Mouse (Mus musculus) liver, embryonic 11.5 days (tissue): ENCODE results near the gene Aarsd1. TPM values are rescaled to one million over a fixed set of nuclear protein-coding genes. Genes with fewer than 3 reads are reported as not detected.

Experiments
- ATAC-seq: fragments of 200-750 bp; cut with Nextera tagmentation; replicated peaks from 2 replicates; pipeline ENCODE4 v1.8.0; 2017; ENCODE audit warnings: moderate number of reproducible peaks, mild to moderate bottlenecking, moderate TSS enrichment, moderate library complexity; ENCODE audit not compliant: low FRiP score
- DNase-seq: peaks from one replicate; pipeline ENCODE4 v3.0.0-alpha.2; 2017; ENCODE audit warnings: low spot score
- H3K27ac ChIP-seq: fragments of 300-500 bp; sonication (generic); 2 replicates; pipeline ENCODE4 v1.5.1; 2014; ENCODE audit warnings: mild to moderate bottlenecking, low read depth, low read length, control low read depth
- H3K27me3 ChIP-seq: fragments of 300-500 bp; sonication (generic); replicated peaks from 2 replicates; pipeline ENCODE4 v1.6.1; 2014; ENCODE audit warnings: low read length, mixed read lengths; ENCODE audit not compliant: control insufficient read depth, insufficient read depth
- H3K36me3 ChIP-seq: fragments of 300-500 bp; sonication (generic); 2 replicates; pipeline ENCODE4 v1.6.1; 2014; ENCODE audit warnings: mild to moderate bottlenecking, low read length, moderate library complexity, mixed read lengths; ENCODE audit not compliant: control insufficient read depth, insufficient read depth
- H3K4me1 ChIP-seq: fragments of 300-500 bp; sonication (generic); replicated peaks from 2 replicates; pipeline ENCODE4 v1.6.1; 2014; ENCODE audit warnings: low read length, mixed read lengths; ENCODE audit not compliant: control insufficient read depth, insufficient read depth
- H3K4me2 ChIP-seq: fragments of 300-500 bp; sonication (generic); 2 replicates; pipeline ENCODE4 v1.6.1; 2014; ENCODE audit warnings: mild to moderate bottlenecking, control low read depth, moderate library complexity
- H3K4me3 ChIP-seq: fragments of 300-500 bp; sonication (generic); 2 replicates; pipeline ENCODE4 v1.5.1; 2014; ENCODE audit warnings: low read depth, low read length, control low read depth
- H3K9ac ChIP-seq: fragments of 300-500 bp; sonication (generic); 2 replicates; pipeline ENCODE4 v1.6.1; 2014; ENCODE audit warnings: low read depth, low read length, control low read depth
- H3K9me3 ChIP-seq: fragments of 300-500 bp; sonication (generic); 2 replicates; pipeline ENCODE4 v1.6.1; 2016; ENCODE audit warnings: low read length, inconsistent platforms, mixed read lengths; ENCODE audit not compliant: control insufficient read depth
- WGBS: fragments of 180-500 bp; shearing (Covaris S2); extraction: QIAGEN DNeasy Blood & Tissue Kit; methylation state at CpG from one replicate; pipeline ENCODE4 v1.1.7; 2014; 5-methylcytosine and 5-hydroxymethylcytosine counted together
- polyA plus RNA-seq: library from polyadenylated mRNA; unstranded; fragments of >200 nt; fragmentation: Nextera tagmentation; extraction: Ambion mirVana; gene quantifications from 2 replicates; pipeline ENCODE4 v1.2.1, GENCODE M21; 2014

The Aarsd1 gene
- polyA plus RNA-seq, 1 experiment from 2014 or later: 92.3 TPM

DNA sequence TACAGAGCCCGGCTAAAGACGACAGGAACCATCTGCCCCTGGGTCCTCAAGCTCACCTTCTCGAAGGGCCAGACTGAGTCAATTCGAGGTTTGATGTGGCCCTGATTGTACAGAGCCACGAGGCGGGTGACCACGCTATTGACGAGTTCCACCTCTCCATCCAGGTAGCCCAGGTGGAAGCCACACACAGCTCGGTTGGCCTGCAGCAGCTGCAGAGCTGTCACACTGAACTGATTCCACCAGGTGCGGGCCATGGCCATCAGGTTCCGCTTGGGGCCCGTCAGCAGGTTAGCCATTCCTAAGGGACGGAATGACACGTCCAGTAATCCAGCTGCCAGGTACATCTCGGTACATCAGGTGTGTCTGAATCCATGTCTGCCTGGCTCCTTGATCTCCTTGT lies 42.9 kb upstream of the Aarsd1 start:
- WGBS: 84% methylated on average over 15 of the region's 15 CpGs
- Histone ChIP-seq H3K4me2 (no peak overlapping the region), H3K9ac (no peak overlapping the region), H3K36me3 (peaks cover 16% of the 10 kb centered on the region), H3K27me3 (no peaks in the 10 kb centered on the region), H3K27ac (no peak overlapping the region), H3K4me3 (no peak overlapping the region), H3K9me3 (no peaks in the 10 kb centered on the region), H3K4me1 (peaks cover 38% of the 10 kb centered on the region)
- ATAC-seq (no peak), DNase-seq (no peak)

DNA sequence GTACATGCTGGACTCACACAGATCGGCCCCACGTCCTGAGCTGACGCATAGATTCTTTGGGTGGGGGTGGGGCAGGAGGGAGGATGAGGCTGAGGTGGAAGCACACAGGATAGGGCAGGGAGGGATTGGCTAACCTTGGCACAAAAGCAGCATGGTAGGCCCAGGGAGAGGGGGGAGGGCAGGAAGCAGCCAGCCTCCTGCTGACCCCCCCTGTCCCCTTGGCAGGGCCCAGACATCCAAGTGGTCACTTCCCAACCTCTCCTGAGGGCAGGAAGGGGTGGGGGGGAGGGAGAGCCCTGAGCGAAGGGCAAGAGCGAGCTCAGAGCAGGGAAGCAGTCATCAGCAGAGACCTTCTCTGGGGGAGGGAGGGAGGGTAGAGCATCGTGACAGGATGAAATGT lies 42.3 kb upstream of the Aarsd1 start:
- 0 out of 2 replicates have a peak, but pooled peaks have one; percentile 16 for ATAC-seq
- Histone ChIP-seq H3K4me1 (peaks cover 32% of the 10 kb centered on the region), H3K4me2 (no peak overlapping the region), H3K4me3 (no peak overlapping the region), H3K27ac (no peak overlapping the region), H3K9ac (no peak overlapping the region), H3K27me3 (no peaks in the 10 kb centered on the region), H3K36me3 (peaks cover 16% of the 10 kb centered on the region), H3K9me3 (no peaks in the 10 kb centered on the region)
- 61% methylated on average over 6 of the region's 6 CpGs for WGBS
- DNase-seq: no peak

DNA sequence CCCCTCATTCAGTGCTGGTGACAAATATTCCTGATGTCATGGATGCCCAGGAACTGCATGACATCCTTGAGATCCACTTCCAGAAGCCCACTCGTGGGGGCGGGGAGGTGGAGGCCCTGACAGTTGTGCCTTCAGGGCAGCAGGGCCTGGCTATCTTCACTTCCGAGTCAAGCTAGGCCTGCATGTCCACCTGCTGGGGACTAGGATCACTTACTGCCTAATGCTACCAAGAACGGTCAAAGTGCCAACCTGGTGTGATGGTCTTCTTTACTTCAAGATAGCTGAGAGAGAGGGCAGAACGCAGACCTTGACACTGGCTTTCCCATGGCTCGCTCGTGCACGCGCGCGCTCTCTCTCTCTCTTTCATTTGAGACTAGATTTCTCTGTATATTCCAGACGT lies 40.8 kb upstream of the Aarsd1 start:
- DNase-seq: no peak
- no peak for ATAC-seq
- H3K27me3 ChIP-seq: no peaks in the 10 kb centered on the region
- H3K9ac ChIP-seq: no peak overlapping the region
- no peak overlapping the region for H3K4me3 ChIP-seq
- no peak overlapping the region for H3K27ac ChIP-seq
- WGBS: 90% methylated on average over 12 of the region's 12 CpGs
- no peaks in the 10 kb centered on the region for H3K9me3 ChIP-seq
- peaks cover 17% of the 10 kb centered on the region for H3K4me1 ChIP-seq
- no peak overlapping the region for H3K4me2 ChIP-seq
- peaks cover 14% of the 10 kb centered on the region for H3K36me3 ChIP-seq

DNA sequence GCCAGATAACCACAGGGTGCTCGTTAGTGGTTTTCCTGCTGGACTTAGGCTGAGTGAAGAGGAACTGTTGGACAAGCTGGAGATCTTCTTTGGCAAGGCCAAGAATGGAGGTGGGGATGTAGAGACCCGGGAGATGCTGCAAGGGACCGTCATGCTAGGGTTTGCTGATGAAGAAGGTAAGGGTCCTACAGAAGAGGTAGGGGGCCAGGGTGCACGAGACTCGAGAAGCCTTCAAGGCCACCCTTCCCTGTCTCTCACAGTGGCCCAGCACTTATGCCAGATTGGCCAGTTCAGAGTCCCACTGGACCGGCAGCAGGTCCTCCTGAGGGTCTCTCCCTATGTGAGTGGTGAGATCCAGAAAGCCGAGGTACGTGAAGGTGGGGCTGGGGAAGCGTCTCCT lies 40.2 kb upstream of the Aarsd1 start:
- WGBS: 88% methylated on average over 9 of the region's 9 CpGs
- Histone ChIP-seq H3K27me3 (no peaks in the 10 kb centered on the region), H3K4me2 (no peak overlapping the region), H3K4me3 (no peak overlapping the region), H3K9ac (no peak overlapping the region), H3K36me3 (peaks cover 14% of the 10 kb centered on the region), H3K27ac (no peak overlapping the region), H3K4me1 (peaks cover 11% of the 10 kb centered on the region), H3K9me3 (no peaks in the 10 kb centered on the region)
- DNase-seq (no peak), ATAC-seq (no peak)

- H3K9me3 ChIP-seq: no peaks in the 10 kb centered on the region
Measured at GRCm38 (mm10) chr11:101455627-101456026, 38.2 kb upstream of the Aarsd1 start.

GRCm38 (mm10) chr11:101454702-101455101 lies 37.3 kb upstream of the Aarsd1 start:
- DNase-seq (no peak), ATAC-seq (no peak)
- 88% methylated on average over 6 of the region's 6 CpGs for WGBS
- Histone ChIP-seq H3K36me3 (peaks cover 8% of the 10 kb centered on the region), H3K4me3 (no peak overlapping the region), H3K9me3 (no peaks in the 10 kb centered on the region), H3K4me1 (peaks cover 9% of the 10 kb centered on the region), H3K9ac (no peak overlapping the region), H3K27me3 (no peaks in the 10 kb centered on the region), H3K27ac (no peak overlapping the region), H3K4me2 (no peak overlapping the region)

More at GRCm38 (mm10) chr11:101455627-101456026, 38.2 kb upstream of the Aarsd1 start:
- Histone ChIP-seq H3K27ac (no peak overlapping the region), H3K36me3 (peaks cover 14% of the 10 kb centered on the region), H3K9ac (no peak overlapping the region), H3K4me2 (no peak overlapping the region), H3K27me3 (no peaks in the 10 kb centered on the region), H3K4me1 (peaks cover 12% of the 10 kb centered on the region), H3K4me3 (no peak overlapping the region)
- WGBS: 72% methylated on average over 7 of the region's 7 CpGs
- ATAC-seq (no peak), DNase-seq (no peak)

DNA sequence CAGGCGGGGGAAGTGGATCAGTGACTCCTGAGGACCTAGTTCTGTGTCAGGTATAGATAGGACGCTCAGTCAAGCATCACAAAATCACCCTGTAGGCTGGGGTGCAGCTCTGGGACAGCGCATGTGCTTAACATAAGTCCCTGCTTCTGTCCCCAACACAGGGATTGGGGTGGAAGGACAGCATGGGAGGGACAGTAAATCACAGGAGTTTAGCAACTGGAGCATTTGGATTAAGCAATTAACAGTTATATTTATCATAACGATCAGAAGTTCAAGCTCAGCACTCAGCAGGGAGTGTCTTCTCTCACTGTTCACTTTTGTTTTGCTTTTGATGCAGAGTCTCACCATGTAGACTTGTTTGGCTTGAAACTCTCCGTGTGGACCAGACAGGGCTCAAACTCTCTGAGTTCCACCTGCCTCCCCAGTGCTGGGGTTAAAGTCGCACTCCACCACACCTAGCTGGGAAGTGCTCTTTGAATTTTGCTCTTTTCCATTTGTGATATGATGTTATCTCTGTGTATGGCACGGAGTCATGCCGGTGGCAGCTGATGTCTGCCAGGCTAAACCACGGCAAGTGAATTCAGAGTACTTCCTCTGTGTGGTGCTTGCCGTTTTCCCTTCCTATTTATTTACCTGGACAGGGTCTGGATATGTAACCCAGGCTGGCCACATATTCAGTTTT lies 34.8 kb upstream of the Aarsd1 start:
- Histone ChIP-seq H3K9ac (no peak overlapping the region), H3K9me3 (no peaks in the 10 kb centered on the region), H3K4me3 (no peak overlapping the region), H3K4me2 (no peak overlapping the region), H3K27ac (no peak overlapping the region), H3K36me3 (no peaks in the 10 kb centered on the region), H3K4me1 (peaks cover 15% of the 10 kb centered on the region), H3K27me3 (no peaks in the 10 kb centered on the region)
- DNase-seq (no peak), ATAC-seq (no peak)
- 62% methylated on average over 10 of the region's 10 CpGs for WGBS

- Histone ChIP-seq H3K9ac (no peak overlapping the region), H3K27ac (no peak overlapping the region), H3K4me2 (no peak overlapping the region), H3K4me3 (no peak overlapping the region), H3K27me3 (no peaks in the 10 kb centered on the region), H3K36me3 (no peaks in the 10 kb centered on the region), H3K4me1 (peaks cover 15% of the 10 kb centered on the region), H3K9me3 (no peaks in the 10 kb centered on the region)
- no peak for ATAC-seq
- 90% methylated on average over 10 of the region's 10 CpGs for WGBS
- DNase-seq: no peak
Measured at GRCm38 (mm10) chr11:101451536-101451935, 34.1 kb upstream of the Aarsd1 start.

GRCm38 (mm10) chr11:101450394-101450793 lies 33.0 kb upstream of the Aarsd1 start:
- Histone ChIP-seq H3K27me3 (no peaks in the 10 kb centered on the region), H3K9me3 (no peaks in the 10 kb centered on the region), H3K4me3 (no peak overlapping the region), H3K4me2 (no peak overlapping the region), H3K27ac (no peak overlapping the region), H3K4me1 (peaks cover 18% of the 10 kb centered on the region), H3K36me3 (no peaks in the 10 kb centered on the region), H3K9ac (no peak overlapping the region)
- DNase-seq (no peak), ATAC-seq (no peak)
- 88% methylated on average over 3 of the region's 3 CpGs for WGBS
